Mouse (Mus musculus): ENCODE results near the gene Hoxa5. TPM values are rescaled to one million over a fixed set of nuclear protein-coding genes. Genes with fewer than 3 reads are reported as not detected.

The Hoxa5 gene
- polyA plus RNA-seq, 1 experiment from 2014 or later, result not detected

GRCm38 (mm10) chr6:52205638-52206621 is 1.5 kb upstream of the Hoxa5 start:
- no peak for ATAC-seq (ENCODE audit: low FRiP score, low read depth)
- Histone ChIP-seq H3K27me3 (peaks cover 98% of the 10 kb centered on the region), H3K4me2 (replicated peaks) (no peak overlapping the region), H3K36me3 (no peaks in the 10 kb centered on the region), H3K9me3 (no peaks in the 10 kb centered on the region), H3K4me3 (no peak overlapping the region), H3K4me1 (peaks cover 14% of the 10 kb centered on the region; the same call in 1 of the 2 replicates), H3K27ac (replicated peaks) (no peak overlapping the region), H3K9ac (replicated peaks) (no peak overlapping the region)
- under 1% methylated on average over 55 of the region's 55 CpGs for WGBS

- ATAC-seq (ENCODE audit: low FRiP score, low read depth), result no peak
- WGBS, result 5% methylated on average over 14 of the region's 14 CpGs
- no peak overlapping the region for H3K9ac ChIP-seq (replicated peaks)
- no peaks in the 10 kb centered on the region for H3K9me3 ChIP-seq
- no peak overlapping the region for H3K4me3 ChIP-seq
- H3K27ac ChIP-seq (replicated peaks), result no peak overlapping the region
- no peaks in the 10 kb centered on the region for H3K36me3 ChIP-seq
- peaks cover 14% of the 10 kb centered on the region; the same call in 1 of the 2 replicates for H3K4me1 ChIP-seq
- no peak overlapping the region for H3K4me2 ChIP-seq (replicated peaks)
- H3K27me3 ChIP-seq, result peaks cover 99% of the 10 kb centered on the region
These were observed 834 bp upstream of the Hoxa5 start for GRCm38 (mm10) chr6:52205221-52205620.

- Histone ChIP-seq H3K27ac (replicated peaks) (no peak overlapping the region), H3K4me2 (replicated peaks) (peak overlapping the region; percentile 32), H3K9me3 (no peaks in the 10 kb centered on the region), H3K4me1 (peaks cover 10% of the 10 kb centered on the region; the same call in 1 of the 2 replicates), H3K36me3 (no peaks in the 10 kb centered on the region), H3K9ac (replicated peaks) (no peak overlapping the region), H3K4me3 (peak overlapping the region; percentile 28), H3K27me3 (peaks cover 99% of the 10 kb centered on the region)
- under 1% methylated on average over 39 of the region's 46 CpGs for WGBS
- ATAC-seq (ENCODE audit: low FRiP score, low read depth), result no peak
These were observed 877 bp downstream of the Hoxa5 start for GRCm38 (mm10) chr6:52203371-52204049.

GRCm38 (mm10) chr6:52203121-52203370 is 1.3 kb downstream of the Hoxa5 start:
- under 1% methylated on average over 10 of the region's 10 CpGs for WGBS
- Histone ChIP-seq H3K4me3 (no peak overlapping the region), H3K4me1 (peaks cover 10% of the 10 kb centered on the region; the same call in 1 of the 2 replicates), H3K27me3 (peaks cover 99% of the 10 kb centered on the region), H3K27ac (replicated peaks) (no peak overlapping the region), H3K9me3 (no peaks in the 10 kb centered on the region), H3K36me3 (no peaks in the 10 kb centered on the region), H3K4me2 (replicated peaks) (no peak overlapping the region), H3K9ac (replicated peaks) (no peak overlapping the region)
- no peak for ATAC-seq (ENCODE audit: low FRiP score, low read depth)

- peaks cover 99% of the 10 kb centered on the region for H3K27me3 ChIP-seq
- WGBS, result 2% methylated on average over 22 of the region's 22 CpGs
- no peak for ATAC-seq (ENCODE audit: low FRiP score, low read depth)
- no peak overlapping the region for H3K4me3 ChIP-seq
- no peaks in the 10 kb centered on the region for H3K9me3 ChIP-seq
- no peak overlapping the region for H3K4me2 ChIP-seq (replicated peaks)
- no peak overlapping the region for H3K9ac ChIP-seq (replicated peaks)
- H3K27ac ChIP-seq (replicated peaks), result no peak overlapping the region
- no peaks in the 10 kb centered on the region for H3K36me3 ChIP-seq
- H3K4me1 ChIP-seq, result peaks cover 10% of the 10 kb centered on the region; the same call in 1 of the 2 replicates
These were observed 1.8 kb downstream of the Hoxa5 start for GRCm38 (mm10) chr6:52202362-52203120.

GRCm38 (mm10) chr6:52201269-52201668 is 3.1 kb downstream of the Hoxa5 start:
- H3K27me3 ChIP-seq, result peaks cover 99% of the 10 kb centered on the region
- no peak overlapping the region for H3K27ac ChIP-seq (replicated peaks)
- no peak overlapping the region for H3K4me2 ChIP-seq (replicated peaks)
- no peaks in the 10 kb centered on the region for H3K9me3 ChIP-seq
- 6% methylated on average over 1 of the region's 1 CpGs for WGBS
- no peak for ATAC-seq (ENCODE audit: low FRiP score, low read depth)
- H3K4me1 ChIP-seq, result peaks cover 10% of the 10 kb centered on the region; the same call in 1 of the 2 replicates
- H3K9ac ChIP-seq (replicated peaks), result no peak overlapping the region
- H3K4me3 ChIP-seq, result no peak overlapping the region
- H3K36me3 ChIP-seq, result no peaks in the 10 kb centered on the region

GRCm38 (mm10) chr6:52200751-52201250 is 3.6 kb downstream of the Hoxa5 start:
- Histone ChIP-seq H3K4me3 (no peak overlapping the region), H3K27ac (replicated peaks) (no peak overlapping the region), H3K9me3 (no peaks in the 10 kb centered on the region), H3K4me2 (replicated peaks) (no peak overlapping the region), H3K27me3 (peaks cover 99% of the 10 kb centered on the region), H3K36me3 (no peaks in the 10 kb centered on the region), H3K4me1 (peaks cover 10% of the 10 kb centered on the region; the same call in 1 of the 2 replicates), H3K9ac (replicated peaks) (no peak overlapping the region)
- ATAC-seq (ENCODE audit: low FRiP score, low read depth), result no peak
- 6% methylated on average over 10 of the region's 10 CpGs for WGBS

GRCm38 (mm10) chr6:52200073-52200750 is 4.2 kb downstream of the Hoxa5 start:
- WGBS, result 1% methylated on average over 30 of the region's 30 CpGs
- no peak overlapping the region for H3K4me2 ChIP-seq (replicated peaks)
- ATAC-seq (ENCODE audit: low FRiP score, low read depth), result no peak
- H3K27me3 ChIP-seq, result peaks cover 98% of the 10 kb centered on the region
- H3K4me1 ChIP-seq, result peaks cover 10% of the 10 kb centered on the region; the same call in 1 of the 2 replicates
- H3K9ac ChIP-seq (replicated peaks), result no peak overlapping the region
- H3K4me3 ChIP-seq, result no peak overlapping the region
- H3K27ac ChIP-seq (replicated peaks), result no peak overlapping the region
- H3K36me3 ChIP-seq, result no peaks in the 10 kb centered on the region
- no peaks in the 10 kb centered on the region for H3K9me3 ChIP-seq

- no peaks in the 10 kb centered on the region for H3K36me3 ChIP-seq
- no peak overlapping the region for H3K4me2 ChIP-seq (replicated peaks)
- peaks cover under 1% of the 10 kb centered on the region for H3K4me1 ChIP-seq
- no peak overlapping the region for H3K27ac ChIP-seq (replicated peaks)
- no peak overlapping the region for H3K9ac ChIP-seq (replicated peaks)
- H3K9me3 ChIP-seq, result no peaks in the 10 kb centered on the region
- ATAC-seq (ENCODE audit: low FRiP score, low read depth), result no peak
- WGBS, result under 1% methylated on average over 10 of the region's 10 CpGs
- peaks cover 96% of the 10 kb centered on the region for H3K27me3 ChIP-seq
- no peak overlapping the region for H3K4me3 ChIP-seq
These were observed 7.1 kb downstream of the Hoxa5 start for GRCm38 (mm10) chr6:52197271-52197670.

GRCm38 (mm10) chr6:52196811-52197210 is 7.6 kb downstream of the Hoxa5 start:
- H3K4me1 ChIP-seq, result peaks cover 5% of the 10 kb centered on the region
- no peak overlapping the region for H3K4me2 ChIP-seq (replicated peaks)
- no peak overlapping the region for H3K27ac ChIP-seq (replicated peaks)
- H3K27me3 ChIP-seq, result peaks cover 97% of the 10 kb centered on the region
- no peak for ATAC-seq (ENCODE audit: low FRiP score, low read depth)
- WGBS, result 4% methylated on average over 9 of the region's 9 CpGs
- H3K9ac ChIP-seq (replicated peaks), result no peak overlapping the region
- no peak overlapping the region for H3K4me3 ChIP-seq
- H3K36me3 ChIP-seq, result no peaks in the 10 kb centered on the region
- no peaks in the 10 kb centered on the region for H3K9me3 ChIP-seq

- no peak overlapping the region for H3K4me2 ChIP-seq (replicated peaks)
- no peaks in the 10 kb centered on the region for H3K9me3 ChIP-seq
- no peak overlapping the region for H3K9ac ChIP-seq (replicated peaks)
- H3K27me3 ChIP-seq, result peaks cover 97% of the 10 kb centered on the region
- no peak for ATAC-seq (ENCODE audit: low FRiP score, low read depth)
- peaks cover 15% of the 10 kb centered on the region for H3K4me1 ChIP-seq
- H3K36me3 ChIP-seq, result no peaks in the 10 kb centered on the region
- 4% methylated on average over 10 of the region's 10 CpGs for WGBS
- no peak overlapping the region for H3K4me3 ChIP-seq
- H3K27ac ChIP-seq (replicated peaks), result no peak overlapping the region
These were observed 9.7 kb downstream of the Hoxa5 start for GRCm38 (mm10) chr6:52194690-52195089.
